Mouse (Mus musculus) CH12.LX (cell line): ENCODE data around the gene Akap2.

Experiments used
- CHD2 ChIP-seq: IDR thresholded peaks from 2 replicates; pipeline ENCODE4 v1.6.1; 2011; ENCODE audit warnings: low read length, improper control_type of control experiment
- CTCF ChIP-seq, 2 experiments: IDR thresholded peaks in 1 of 2; conservative IDR thresholded peaks in 1 of 2; 2 replicates each; pipeline ENCODE4 v1.5.1; 2011 to 2012; ENCODE audit warnings: low read depth in 2 of 2, low read length in 2 of 2, improper control_type of control experiment in 1 of 2, inconsistent platforms in 1 of 2, mild to moderate bottlenecking in 1 of 2, moderate library complexity in 1 of 2
- E2F4 ChIP-seq: IDR thresholded peaks from 2 replicates; pipeline ENCODE4 v1.6.1; 2011; ENCODE audit warnings: low read depth, low read length, improper control_type of control experiment; ENCODE audit not compliant: insufficient replicate concordance
- ELF1 ChIP-seq: IDR thresholded peaks from 2 replicates; pipeline ENCODE4 v1.6.1; 2014; ENCODE audit warnings: low read depth, mild to moderate bottlenecking, inconsistent platforms, low read length, improper control_type of control experiment
- GABPA ChIP-seq: IDR thresholded peaks from 2 replicates; pipeline ENCODE4 v1.6.1; 2012; ENCODE audit warnings: low read depth, low read length, improper control_type of control experiment, inconsistent platforms; ENCODE audit not compliant: insufficient replicate concordance
- MAX ChIP-seq: IDR thresholded peaks from 2 replicates; pipeline ENCODE4 v1.6.1; 2011; ENCODE audit warnings: low read length, improper control_type of control experiment
- POLR2A ChIP-seq: IDR thresholded peaks from 2 replicates; pipeline ENCODE4 v1.6.1; 2011; ENCODE audit warnings: low read depth, mild to moderate bottlenecking, improper control_type of control experiment, low read length

- no peak for TF ChIP-seq CTCF (conservative IDR thresholded peaks at IDR 0.05 in 1 of 2, IDR thresholded peaks at IDR 0.05 in 1 of 2; ENCODE audit: low read depth in 2 of 2, low read length in 2 of 2)
- no peak for TF ChIP-seq CHD2
- no peak for TF ChIP-seq GABPA
- TF ChIP-seq MAX = no peak
- no peak for TF ChIP-seq E2F4
- no peak for TF ChIP-seq ELF1
- no peak for TF ChIP-seq POLR2A
Observed at GRCm38 (mm10) chr4:57798286-57799018, 81.0 kb downstream of the Akap2 start.
